Mouse (Mus musculus) heart, embryonic 16.5 days (tissue): Measurements from ENCODE around the gene Fndc1. TPM values are rescaled to one million over a fixed set of nuclear protein-coding genes. Genes with fewer than 3 reads are reported as not detected.

Experiments used
- ATAC-seq: fragments of 200-750 bp; cut with Nextera tagmentation; replicated peaks from 2 replicates; pipeline ENCODE4 v1.8.0; 2017; ENCODE audit warnings: moderate number of reproducible peaks; ENCODE audit not compliant: insufficient read depth, low FRiP score; ENCODE audit errors: extremely low read depth
- H3K27ac ChIP-seq: fragments of 300-500 bp; sonication (generic); 2 replicates; pipeline ENCODE4 v1.5.1; 2014; ENCODE audit warnings: mild to moderate bottlenecking, low read length, control low read depth, moderate library complexity
- H3K27me3 ChIP-seq: fragments of 300-500 bp; sonication (generic); 2 replicates; pipeline ENCODE4 v1.6.1; 2014; ENCODE audit warnings: low read length, mixed read lengths; ENCODE audit not compliant: control insufficient read depth, insufficient read depth
- H3K36me3 ChIP-seq: fragments of 300-500 bp; sonication (generic); 2 replicates; pipeline ENCODE4 v1.6.1; 2014; ENCODE audit not compliant: control insufficient read depth, insufficient read depth
- H3K4me1 ChIP-seq: fragments of 300-500 bp; sonication (generic); 2 replicates; pipeline ENCODE4 v1.6.1; 2014; ENCODE audit warnings: low read length, mixed read lengths; ENCODE audit not compliant: control insufficient read depth, insufficient read depth
- H3K4me2 ChIP-seq: fragments of 300-500 bp; sonication (generic); 2 replicates; pipeline ENCODE4 v1.6.1; 2014; ENCODE audit warnings: low read depth, mild to moderate bottlenecking, control low read depth, low read length
- H3K4me3 ChIP-seq: fragments of 300-500 bp; sonication (generic); 2 replicates; pipeline ENCODE4 v1.5.1; 2014; ENCODE audit warnings: mild to moderate bottlenecking, control low read depth, low read length
- H3K9ac ChIP-seq: fragments of 300-500 bp; sonication (generic); 2 replicates; pipeline ENCODE4 v1.6.1; 2014; ENCODE audit warnings: low read length, control low read depth
- H3K9me3 ChIP-seq: fragments of 300-500 bp; sonication (generic); replicated peaks from 2 replicates; pipeline ENCODE4 v1.6.1; 2016; ENCODE audit warnings: low read length; ENCODE audit not compliant: control insufficient read depth
- WGBS: fragments of 180-500 bp; shearing (Covaris S2); extraction: QIAGEN DNeasy Blood & Tissue Kit; methylation state at CpG from one replicate; pipeline ENCODE4 v1.1.7; 2014; 5-methylcytosine and 5-hydroxymethylcytosine counted together
- microRNA-seq: library from miRNA; unstranded; fragments of <30 nt; microRNA quantifications from one replicate; pipeline ENCODE4, GENCODE M21; 2017
- polyA plus RNA-seq: library from polyadenylated mRNA; unstranded; fragments of >200 nt; fragmentation: Nextera tagmentation; extraction: Ambion mirVana; gene quantifications from 2 replicates; pipeline ENCODE4 v1.2.1, GENCODE M21; 2015

Fndc1 gene
- polyA plus RNA-seq, 1 experiment from 2014 or later: 27.1 TPM

GRCm38 (mm10) chr17:7690271-7690670 is 136.8 kb downstream of the Fndc1 start:
- Histone ChIP-seq H3K9me3 (no peaks in the 10 kb centered on the region), H3K4me1 (no peaks in the 10 kb centered on the region), H3K9ac (no peak overlapping the region), H3K27ac (no peak overlapping the region), H3K4me2 (no peak overlapping the region), H3K36me3 (no peaks in the 10 kb centered on the region), H3K4me3 (no peak overlapping the region), H3K27me3 (no peaks in the 10 kb centered on the region)
- WGBS: 65% methylated on average over 4 of the region's 4 CpGs
- ATAC-seq: no peak

Small RNAs within 50 kb of the gene (microRNA-seq; reads per million reads assigned to microRNA genes)
- gene Gm25872: not detected

Other genes starting within 250 kb of the Fndc1 start
- gene Tagap, start 98.7 kb upstream of the Fndc1 start, polyA plus RNA-seq: 0.66 and 1.1 TPM in 2 replicates
- gene Rsph3a, start 118.3 kb upstream of the Fndc1 start, polyA plus RNA-seq: 72.6 and 82.6 TPM in 2 replicates